ENCODE assay signal across 8 mouse cellular contexts in the genomic region with DNA sequence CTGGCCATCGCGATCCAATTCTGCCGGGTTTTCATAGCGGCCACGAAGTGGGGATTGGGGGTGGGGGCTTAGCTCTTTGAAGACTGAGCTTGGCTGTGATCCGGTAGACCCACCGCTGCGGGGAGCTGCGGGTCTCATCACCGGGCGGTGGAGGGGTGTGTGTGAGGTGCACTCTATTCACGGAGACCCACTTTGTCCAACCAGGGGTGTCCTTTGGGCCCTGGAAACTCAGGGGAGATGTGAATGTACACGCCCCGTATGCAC. TPM values are rescaled to one million over a fixed set of nuclear protein-coding genes. Genes with fewer than 3 reads are reported as not detected.
DNase-seq lines count a peak whose midpoint lies in the region; ATAC-seq and TF ChIP-seq lines count a peak whose summit lies in the region.

No protein-coding gene starts in this region.

- H3K4me1 ChIP-seq in forebrain, embryonic 14.5 days (ENCODE audit: control insufficient read depth, insufficient read depth, low read length): peaks cover 19% of the 10 kb centered on the region
- peaks cover 40% of the 10 kb centered on the region for H3K4me1 ChIP-seq in liver, embryonic 13.5 days (replicated peaks)

- WGBS in forebrain, embryonic 14.5 days: 0% methylated on average over 14 of the region's 14 CpGs
- WGBS in liver, embryonic 13.5 days (ENCODE audit: insufficient replicate concordance): 0% methylated on average over 14 of the region's 14 CpGs

- no peaks in the 10 kb centered on the region for H3K36me3 ChIP-seq in forebrain, embryonic 14.5 days (ENCODE audit: control insufficient read depth, insufficient read depth, low read length)
- H3K36me3 ChIP-seq in liver, embryonic 13.5 days: no peaks in the 10 kb centered on the region

- H3K9ac ChIP-seq in forebrain, embryonic 14.5 days (ENCODE audit: low read length): peak overlapping the region; percentile 87
- peak overlapping the region; percentile 80 for H3K9ac ChIP-seq in liver, embryonic 13.5 days

- no peak for TF ChIP-seq CTCF in gastrocnemius, adult 2 months (IDR thresholded peaks at IDR 0.05)

- H3K27me3 ChIP-seq in forebrain, embryonic 14.5 days (replicated peaks; ENCODE audit: control insufficient read depth, insufficient read depth, low read length): no peaks in the 10 kb centered on the region
- H3K27me3 ChIP-seq in liver, embryonic 13.5 days: 0 out of 2 replicates have a peak, but pooled peaks cover 10% of the 10 kb centered on the region

- peak overlapping the region; percentile 98 for H3K27ac ChIP-seq in gastrocnemius, adult 2 months
- peak overlapping the region; percentile 99 for H3K27ac ChIP-seq in forebrain, embryonic 14.5 days (ENCODE audit: low read depth, low read length)
- peak overlapping the region; percentile 86 for H3K27ac ChIP-seq in liver, embryonic 13.5 days

- H3K9me3 ChIP-seq in forebrain, embryonic 14.5 days (replicated peaks; ENCODE audit: control insufficient read depth, low read length): no peaks in the 10 kb centered on the region
- H3K9me3 ChIP-seq in liver, embryonic 13.5 days (replicated peaks): no peaks in the 10 kb centered on the region

- intact Hi-C loops in gastrocnemius, adult 2 months (cut with DNase I): loop anchor here (2.0 to 10.0 kb wide), 4 partner anchors 44 to 468 kb away; no protein-coding TSS in a partner anchor
- intact Hi-C loops in gastrocnemius, postnatal 14 days (cut with DNase I; ENCODE audit: low total_unique reads): loop anchor here (10.0 kb wide), 1 partner anchor 198 kb away; no protein-coding TSS in a partner anchor

- DNase-seq in gastrocnemius, adult 2 months: no peak
- no peak for DNase-seq in gastrocnemius, postnatal 14 days
- no peak for DNase-seq in forebrain, embryonic 14.5 days (ENCODE audit: low spot score)
- DNase-seq in liver, embryonic 13.5 days: no peak
- no peak for DNase-seq in adrenal gland, postnatal 36 days
- DNase-seq in urinary bladder, postnatal 4 days (ENCODE audit: low spot score in 2 of 2): no peak
- no peak for DNase-seq in frontal cortex, postnatal 25 days (ENCODE audit: low spot score in 2 of 2)

- peak overlapping the region; percentile 82 for H3K4me2 ChIP-seq in forebrain, embryonic 14.5 days (ENCODE audit: low read length)
- peak overlapping the region; percentile 100 for H3K4me2 ChIP-seq in liver, embryonic 13.5 days

- H3K4me3 ChIP-seq in gastrocnemius, adult 2 months: peak overlapping the region; percentile 80
- H3K4me3 ChIP-seq in forebrain, embryonic 14.5 days (ENCODE audit: low read depth, low read length): peak overlapping the region; percentile 98
- peak overlapping the region; percentile 95 for H3K4me3 ChIP-seq in liver, embryonic 13.5 days (replicated peaks)

- peak; percentile 30 for ATAC-seq in CD4-positive, CD25-positive, alpha-beta regulatory T cell, adult 4 months
- ATAC-seq in forebrain, embryonic 14.5 days: peak; percentile 53
- ATAC-seq in liver, embryonic 13.5 days (ENCODE audit: low read depth): no peak

RNA-seq across cellular contexts. Expression of a gene that starts 0.7 kb away (rescaled TPM):
- total RNA-seq in gastrocnemius, adult 2 months (2021): 10 to 100 TPM; 35.2 to 36.9 TPM
- 10 to 100 TPM; 34.9 to 39.9 TPM for total RNA-seq in gastrocnemius, postnatal 14 days (2021)
- 10 to 100 TPM; 12.8 to 17.3 TPM for polyA plus RNA-seq in CD4-positive, CD25-positive, alpha-beta regulatory T cell, adult 4 months (2017; shearing (Covaris generic))
- 15.6 and 18.3 TPM in 2 replicates for polyA plus RNA-seq in forebrain, embryonic 14.5 days (2014; fragmentation: Nextera tagmentation; extraction: Ambion mirVana)
- polyA plus RNA-seq in liver, embryonic 13.5 days (2015; fragmentation: Nextera tagmentation; extraction: Ambion mirVana): 2.8 and 3.2 TPM in 2 replicates
- 10 to 100 TPM; 73.4 to 83.9 TPM for total RNA-seq in adrenal gland, postnatal 36 days (2021)

RNA-seq across cellular contexts. Expression of a gene that starts 17.0 kb away (rescaled TPM):
- 10 to 100 TPM; 55.3 to 71.6 TPM for total RNA-seq in gastrocnemius, adult 2 months (2021)
- total RNA-seq in gastrocnemius, postnatal 14 days (2021): 10 to 100 TPM; 40.8 to 48.6 TPM
- polyA plus RNA-seq in CD4-positive, CD25-positive, alpha-beta regulatory T cell, adult 4 months (2017; shearing (Covaris generic)): 10 to 100 TPM; 85.5 to 94.9 TPM
- polyA plus RNA-seq in forebrain, embryonic 14.5 days (2014; fragmentation: Nextera tagmentation; extraction: Ambion mirVana): 139 and 143 TPM in 2 replicates
- polyA plus RNA-seq in liver, embryonic 13.5 days (2015; fragmentation: Nextera tagmentation; extraction: Ambion mirVana): 25.3 and 32.4 TPM in 2 replicates
- 10 to 100 TPM; 66.0 to 88.3 TPM for total RNA-seq in adrenal gland, postnatal 36 days (2021)
